Mouse (Mus musculus): ENCODE measurements around the gene Crtc3. TPM values are rescaled to one million over a fixed set of nuclear protein-coding genes. Genes with fewer than 3 reads are reported as not detected.

The Crtc3 gene
- total and polyA plus RNA-seq, 2 experiments = 3.0 to 12.9 TPM

DNA sequence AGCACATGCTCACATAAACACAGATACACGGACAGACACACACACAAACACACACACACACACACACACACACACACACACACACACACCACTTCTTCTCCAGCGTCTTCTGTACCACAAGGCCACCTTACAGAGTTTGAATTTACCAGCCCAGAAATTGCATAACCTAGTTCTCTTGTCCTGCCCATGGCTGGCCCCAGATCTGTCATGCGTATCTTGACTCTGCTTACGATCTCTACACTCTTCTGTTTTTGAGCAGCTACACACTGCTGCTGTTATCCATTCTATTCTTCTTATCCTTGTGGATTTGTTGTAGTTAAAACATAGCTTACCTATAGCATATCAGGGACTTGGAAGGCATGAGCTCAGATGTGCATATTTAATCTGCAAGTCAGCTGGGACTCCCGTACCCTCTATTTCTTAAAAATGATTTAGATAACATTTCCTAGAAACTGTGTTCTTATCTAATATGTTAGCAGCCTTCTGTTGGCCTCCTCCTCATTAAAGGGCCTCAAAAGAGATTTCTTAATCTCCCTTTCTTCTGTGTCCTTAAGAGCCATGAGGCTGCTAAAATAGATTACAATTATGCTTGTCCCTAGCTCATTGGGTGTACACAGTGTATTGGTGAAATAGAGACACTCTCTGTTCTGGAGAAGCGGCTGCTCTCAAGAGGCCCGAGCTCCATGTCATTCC is 146.4 kb downstream of the Crtc3 start:
- no peaks in the 10 kb centered on the region for H3K27me3 ChIP-seq (ENCODE audit: control insufficient read depth, insufficient read depth, low read length)
- H3K4me1 ChIP-seq (ENCODE audit: control insufficient read depth, insufficient read depth, low read length) = no peaks in the 10 kb centered on the region
- H3K36me3 ChIP-seq (ENCODE audit: control insufficient read depth, insufficient read depth, low read length) = no peaks in the 10 kb centered on the region
- H3K4me3 ChIP-seq (ENCODE audit: insufficient read depth, low read depth, low read length) = no peak overlapping the region
- H3K79me2 ChIP-seq (ENCODE audit: control insufficient read depth, insufficient read depth, low read length) = no peaks in the 10 kb centered on the region
- H3K27ac ChIP-seq (replicated peaks; ENCODE audit: insufficient read depth, low read depth, low read length) = no peak overlapping the region
- TF ChIP-seq POLR2A (IDR thresholded peaks at IDR 0.05; ENCODE audit: extremely low read depth, insufficient read depth, low read length) (no peak), CTCF (IDR thresholded peaks at IDR 0.05; ENCODE audit: low read depth, low read length) (no peak)
- DNase-seq (ENCODE audit: extremely low read depth, low read depth, low spot score) = no peak
- H3K9ac ChIP-seq (ENCODE audit: low read depth, low read length) = no peak overlapping the region
- WGBS = 85% methylated on average over 7 of the region's 7 CpGs

DNA sequence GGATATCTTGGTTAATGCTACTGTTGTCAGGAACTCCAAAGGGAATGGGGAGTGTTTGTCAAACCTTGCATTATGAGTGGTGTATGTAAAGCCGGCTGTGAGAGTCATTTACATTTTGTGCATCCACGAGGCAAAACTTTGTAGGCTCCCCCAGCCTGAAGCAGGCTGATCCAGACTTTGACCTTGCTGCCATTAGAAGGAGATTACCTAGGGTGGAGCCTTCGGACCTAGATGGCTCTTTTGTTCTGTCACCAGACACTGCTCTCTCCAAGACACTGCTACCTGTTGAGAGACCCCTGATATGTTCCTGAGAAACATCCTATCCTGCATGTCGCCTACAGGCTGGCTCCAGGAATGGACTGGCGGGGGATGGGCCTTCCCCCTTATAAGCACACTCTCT is 149.1 kb downstream of the Crtc3 start:
- no peaks in the 10 kb centered on the region for H3K79me2 ChIP-seq (ENCODE audit: control insufficient read depth, insufficient read depth, low read length)
- 74% methylated on average over 5 of the region's 5 CpGs for WGBS
- no peak overlapping the region for H3K4me3 ChIP-seq (ENCODE audit: insufficient read depth, low read depth, low read length)
- peaks cover under 1% of the 10 kb centered on the region; the same call in 1 of the 2 replicates for H3K4me1 ChIP-seq (ENCODE audit: control insufficient read depth, insufficient read depth, low read length)
- no peaks in the 10 kb centered on the region for H3K27me3 ChIP-seq (ENCODE audit: control insufficient read depth, insufficient read depth, low read length)
- H3K9ac ChIP-seq (ENCODE audit: low read depth, low read length) = no peak overlapping the region
- TF ChIP-seq POLR2A (IDR thresholded peaks at IDR 0.05; ENCODE audit: extremely low read depth, insufficient read depth, low read length) (no peak), CTCF (IDR thresholded peaks at IDR 0.05; ENCODE audit: low read depth, low read length) (no peak)
- DNase-seq (ENCODE audit: extremely low read depth, low read depth, low spot score) = no peak
- no peak overlapping the region for H3K27ac ChIP-seq (replicated peaks; ENCODE audit: insufficient read depth, low read depth, low read length)
- no peaks in the 10 kb centered on the region for H3K36me3 ChIP-seq (ENCODE audit: control insufficient read depth, insufficient read depth, low read length)

Other genes starting within 250 kb of the Crtc3 start
- gene Blm, start 153.8 kb downstream of the Crtc3 start, total RNA-seq (2014; rRNA removed) = 5.9 and 6.9 TPM in 2 replicates
- gene Blm, start 153.8 kb downstream of the Crtc3 start, polyA plus RNA-seq (2012; rRNA removed) = 0.43 and 0.88 TPM in 2 replicates
- 7.8 and 9.2 TPM in 2 replicates for gene Iqgap1, start 137.1 kb upstream of the Crtc3 start, total RNA-seq (2014; rRNA removed)
- gene Iqgap1, start 137.1 kb upstream of the Crtc3 start, polyA plus RNA-seq (2012; rRNA removed) = 2.6 and 2.8 TPM in 2 replicates
- 3.0 and 4.6 TPM in 2 replicates for gene Zscan2, start 172.0 kb upstream of the Crtc3 start, total RNA-seq (2014; rRNA removed)
- gene Zscan2, start 172.0 kb upstream of the Crtc3 start, polyA plus RNA-seq (2012; rRNA removed) = 1.6 and 2.7 TPM in 2 replicates
- 10.2 and 11.7 TPM in 2 replicates for gene Wdr73, start 212.4 kb upstream of the Crtc3 start, total RNA-seq (2014; rRNA removed)
- gene Wdr73, start 212.4 kb upstream of the Crtc3 start, polyA plus RNA-seq (2012; rRNA removed) = 13.0 and 13.3 TPM in 2 replicates
- gene Nmb, start 216.2 kb upstream of the Crtc3 start, total RNA-seq (2014; rRNA removed) = 0.65 and 0.67 TPM in 2 replicates
- 1.7 TPM in 1 of 2 replicates, not detected in the other for gene Nmb, start 216.2 kb upstream of the Crtc3 start, polyA plus RNA-seq (2012; rRNA removed)

Data from liver, adult 2 months (tissue).